Mouse (Mus musculus): ENCODE data around the gene Sfxn5.

- TF ChIP-seq CTCF (IDR thresholded peaks at IDR 0.05; ENCODE audit: low read depth) (no peak), EP300 (IDR thresholded peaks at IDR 0.05; ENCODE audit: low read depth) (no peak)
Observed at GRCm38 (mm10) chr6:85332351-85332999, 747 bp downstream of the Sfxn5 start.

All from liver, embryonic 14.5 days (tissue).